Mouse (Mus musculus) E14TG2a.4 (cell line): ENCODE data around the gene Acsbg1.

Experiments used
- H3K27me3 ChIP-seq: 2 replicates; pipeline ENCODE4 v1.6.1; 2014; ENCODE audit warnings: low read length, control low read depth; ENCODE audit not compliant: insufficient read depth
- H3K36me3 ChIP-seq: 2 replicates; pipeline ENCODE4 v1.6.1; 2014; ENCODE audit warnings: low read length, control low read depth; ENCODE audit not compliant: insufficient read depth
- H3K4me1 ChIP-seq: replicated peaks from 2 replicates; pipeline ENCODE4 v1.6.1; 2014; ENCODE audit warnings: low read depth, low read length, control low read depth
- H3K4me3 ChIP-seq: replicated peaks from 2 replicates; pipeline ENCODE4 v1.5.1; 2014; ENCODE audit warnings: mild to moderate bottlenecking, low read length
- H3K9me3 ChIP-seq: 2 replicates; pipeline ENCODE4 v1.6.1; 2014; ENCODE audit warnings: low read length, control low read depth
- CTCF ChIP-seq: conservative IDR thresholded peaks from 2 replicates; pipeline ENCODE4 v1.5.1; 2014; ENCODE audit warnings: low read length
- NANOG ChIP-seq: IDR thresholded peaks from 2 replicates; pipeline ENCODE4 v1.6.1; 2014; ENCODE audit warnings: borderline replicate concordance, low read length, mixed read lengths
- POU5F1 ChIP-seq: IDR thresholded peaks from 2 replicates; pipeline ENCODE4 v1.6.1; 2014; ENCODE audit warnings: low read length, borderline replicate concordance

Acsbg1 gene

DNA sequence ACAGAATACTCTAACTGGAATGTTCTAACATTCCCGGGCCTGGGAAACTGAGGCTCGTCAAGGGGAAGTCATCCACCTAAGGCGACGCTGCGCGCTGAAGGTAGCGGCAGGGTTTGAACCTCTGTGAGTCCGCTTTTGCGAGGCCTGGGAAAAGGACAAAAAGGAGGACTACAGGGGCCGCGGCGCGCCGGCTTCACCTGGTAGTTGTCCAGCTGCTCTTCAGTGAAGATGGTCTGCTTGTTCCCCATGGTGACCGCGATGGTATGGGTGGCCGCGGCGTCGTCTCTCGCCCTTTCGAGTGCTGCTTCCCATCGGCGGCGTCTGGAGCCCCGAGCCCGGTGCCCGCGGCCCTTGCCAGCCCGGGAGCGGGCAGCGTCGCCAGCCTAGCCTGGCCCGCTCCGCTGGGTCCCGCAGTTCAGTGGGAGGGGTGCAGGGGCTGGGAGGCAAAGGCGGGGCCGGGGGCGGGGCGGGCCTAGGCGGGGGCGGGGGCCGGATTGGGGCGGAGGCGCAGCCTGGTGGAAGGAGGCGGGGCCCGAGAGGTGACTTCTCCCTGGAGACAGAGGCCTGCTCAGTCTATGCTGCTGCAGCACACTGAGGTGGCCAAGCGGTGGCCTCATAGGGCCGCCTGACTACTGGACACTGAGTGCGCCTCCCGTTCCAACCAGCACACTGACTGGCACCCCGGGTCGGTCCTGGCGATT, 101.7 kb downstream of the Acsbg1 start, which contains the start of gene Cib2:
Gene Cib2, minus strand, starts transcription at position 448 of the 701 bp plus-strand sequence.
- H3K27me3 ChIP-seq, result peaks cover 43% of the 10 kb centered on the region
- peak within 1 kb of the TSS; percentile 77 for H3K4me3 ChIP-seq
- no peak for TF ChIP-seq POU5F1
- no peak for TF ChIP-seq NANOG
- no peak for TF ChIP-seq CTCF
- peaks cover 14% of the 10 kb centered on the region for H3K4me1 ChIP-seq
- no peaks in the 10 kb centered on the region for H3K36me3 ChIP-seq
- no peaks in the 10 kb centered on the region for H3K9me3 ChIP-seq

- Histone ChIP-seq H3K4me1 (peaks cover 14% of the 10 kb centered on the region), H3K9me3 (no peaks in the 10 kb centered on the region), H3K36me3 (no peaks in the 10 kb centered on the region), H3K4me3 (no peak overlapping the region), H3K27me3 (peaks cover 53% of the 10 kb centered on the region)
- TF ChIP-seq CTCF (no peak), POU5F1 (no peak), NANOG (no peak)
Observed at GRCm38 (mm10) chr9:54558731-54559130, 102.9 kb downstream of the Acsbg1 start.

GRCm38 (mm10) chr9:54555044-54555443, 106.6 kb downstream of the Acsbg1 start:
- H3K4me1 ChIP-seq, result peaks cover 15% of the 10 kb centered on the region
- TF ChIP-seq CTCF (no peak), NANOG (no peak), POU5F1 (no peak)
- no peaks in the 10 kb centered on the region for H3K36me3 ChIP-seq
- H3K4me3 ChIP-seq, result no peak overlapping the region
- no peaks in the 10 kb centered on the region for H3K9me3 ChIP-seq
- peaks cover 51% of the 10 kb centered on the region for H3K27me3 ChIP-seq
